Mouse (Mus musculus) urinary bladder, adult 2 months (tissue): ENCODE results near the gene Mia. TPM values are rescaled to one million over a fixed set of nuclear protein-coding genes. Genes with fewer than 3 reads are reported as not detected.

Source experiments
- DNase-seq: peaks from one replicate; pipeline ENCODE4 v3.0.0; 2022; ENCODE audit warnings: low spot score
- polyA plus RNA-seq: library from polyadenylated mRNA; depleted of rRNA; stranded (reverse); fragments of >200 nt; gene quantifications from 2 replicates; pipeline ENCODE4 v1.2.3, GENCODE M21; 2012

Mia gene
- polyA plus RNA-seq, 1 experiment, result 0.23 TPM

DNA sequence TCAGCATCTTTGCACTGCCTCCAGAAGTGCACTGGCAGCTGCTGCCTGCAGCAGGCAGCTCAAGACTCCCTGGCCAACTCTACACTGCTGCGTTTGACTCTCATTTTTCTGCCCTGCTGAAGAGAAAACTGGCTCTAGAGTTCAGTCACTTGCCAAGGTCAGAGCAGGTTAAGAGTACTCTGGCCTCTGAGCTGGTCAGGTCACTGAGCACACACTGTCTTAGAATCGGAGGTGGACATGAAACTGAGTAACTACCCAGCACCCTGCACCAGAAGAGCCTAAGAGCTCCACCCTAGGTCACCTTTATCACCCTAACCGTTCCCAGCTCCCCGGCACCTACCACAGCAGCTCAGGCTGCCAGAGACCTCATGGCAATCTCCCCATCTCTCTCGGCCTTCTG, 5.0 kb upstream of the Mia start:
- DNase-seq, result no peak

DNA sequence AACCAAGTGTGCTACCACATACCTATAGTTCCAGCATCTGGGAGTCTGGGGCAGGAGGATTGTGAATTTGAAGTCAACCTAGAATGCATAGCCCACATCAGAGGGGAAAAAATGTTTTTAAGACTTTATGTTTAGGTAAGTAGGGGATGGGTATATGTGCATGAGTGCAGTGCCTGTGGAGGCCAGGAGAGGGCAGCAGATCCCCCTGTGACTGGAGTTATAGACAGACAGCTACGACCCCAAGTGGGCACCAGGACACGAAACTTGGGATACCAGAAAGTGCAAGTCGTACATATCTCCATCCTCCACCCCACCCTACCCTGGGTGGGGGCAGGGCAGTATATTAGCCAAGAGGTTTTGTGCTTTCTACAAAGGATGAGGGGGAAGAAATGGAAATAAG, 4.0 kb upstream of the Mia start:
- no peak for DNase-seq

DNA sequence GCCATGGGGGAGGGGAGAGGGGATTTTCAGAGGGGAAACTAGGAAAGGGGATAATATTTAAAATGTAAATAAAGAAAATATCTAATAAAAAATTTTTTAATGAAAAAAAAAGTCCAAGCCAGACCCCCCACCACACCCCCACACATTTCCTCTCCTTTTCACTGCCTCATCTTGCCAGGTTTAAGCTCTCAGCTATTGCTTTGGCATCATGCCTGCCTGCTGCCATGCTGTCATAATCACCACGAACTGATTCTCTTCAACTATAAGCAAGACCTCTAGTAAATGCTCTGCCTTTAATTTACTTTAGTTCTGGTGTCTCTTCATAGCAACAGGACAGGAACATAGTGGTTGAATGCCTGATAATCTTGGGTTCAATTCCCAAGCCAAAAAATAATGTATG, 1.5 kb upstream of the Mia start:
- DNase-seq, result no peak

DNA sequence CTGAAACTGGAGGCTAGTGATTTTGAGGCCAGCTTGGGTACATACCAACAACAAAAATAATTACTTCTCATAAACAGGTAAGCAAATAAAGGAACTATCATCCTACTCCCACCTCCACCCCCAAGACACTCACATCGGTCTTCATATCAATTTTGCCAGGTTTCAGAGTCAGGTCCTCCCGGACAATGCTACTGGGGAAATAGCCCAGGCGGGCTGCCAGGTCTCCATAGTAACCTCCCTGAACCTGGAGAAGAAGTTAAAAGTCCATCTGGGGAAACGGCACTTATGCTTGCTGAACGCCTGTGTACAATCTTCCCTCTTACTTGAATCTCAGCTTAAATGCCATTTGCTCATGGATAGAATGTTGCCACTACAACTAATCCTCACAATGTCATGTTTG, 921 bp downstream of the Mia start:
- DNase-seq, result no peak

DNA sequence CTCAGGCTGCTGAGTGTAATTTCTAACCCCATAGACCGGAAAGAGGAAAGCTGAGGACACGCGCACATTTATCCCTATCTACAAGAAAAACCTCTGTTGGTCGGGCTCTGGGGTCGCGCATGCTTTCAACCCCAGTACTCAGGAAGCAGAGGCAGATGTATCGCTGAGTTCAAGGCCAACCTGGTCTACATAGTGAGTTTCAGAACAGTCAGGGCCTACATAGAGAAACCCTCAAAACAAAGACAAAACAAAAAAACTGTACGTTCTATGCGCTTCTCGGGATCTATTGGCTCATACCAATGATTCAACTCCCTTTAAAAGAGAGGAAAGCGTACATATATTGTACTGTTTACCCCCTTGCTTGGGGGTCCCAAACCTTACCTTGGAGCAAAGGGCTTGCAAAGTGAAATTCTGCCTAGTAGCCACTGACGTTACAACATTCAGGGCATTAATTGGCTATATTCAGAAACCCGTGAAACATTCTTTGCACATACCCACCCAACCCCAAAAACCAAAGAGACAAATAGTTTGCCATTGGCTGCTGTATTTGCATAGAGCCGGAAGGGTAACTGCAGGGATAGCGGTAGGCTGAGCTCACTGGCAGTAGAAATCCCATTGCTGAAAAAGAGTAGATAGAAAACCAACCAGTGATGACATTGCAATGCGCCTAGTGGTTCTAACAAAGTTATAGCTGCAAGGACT, 1.6 kb downstream of the Mia start:
- no peak for DNase-seq

DNA sequence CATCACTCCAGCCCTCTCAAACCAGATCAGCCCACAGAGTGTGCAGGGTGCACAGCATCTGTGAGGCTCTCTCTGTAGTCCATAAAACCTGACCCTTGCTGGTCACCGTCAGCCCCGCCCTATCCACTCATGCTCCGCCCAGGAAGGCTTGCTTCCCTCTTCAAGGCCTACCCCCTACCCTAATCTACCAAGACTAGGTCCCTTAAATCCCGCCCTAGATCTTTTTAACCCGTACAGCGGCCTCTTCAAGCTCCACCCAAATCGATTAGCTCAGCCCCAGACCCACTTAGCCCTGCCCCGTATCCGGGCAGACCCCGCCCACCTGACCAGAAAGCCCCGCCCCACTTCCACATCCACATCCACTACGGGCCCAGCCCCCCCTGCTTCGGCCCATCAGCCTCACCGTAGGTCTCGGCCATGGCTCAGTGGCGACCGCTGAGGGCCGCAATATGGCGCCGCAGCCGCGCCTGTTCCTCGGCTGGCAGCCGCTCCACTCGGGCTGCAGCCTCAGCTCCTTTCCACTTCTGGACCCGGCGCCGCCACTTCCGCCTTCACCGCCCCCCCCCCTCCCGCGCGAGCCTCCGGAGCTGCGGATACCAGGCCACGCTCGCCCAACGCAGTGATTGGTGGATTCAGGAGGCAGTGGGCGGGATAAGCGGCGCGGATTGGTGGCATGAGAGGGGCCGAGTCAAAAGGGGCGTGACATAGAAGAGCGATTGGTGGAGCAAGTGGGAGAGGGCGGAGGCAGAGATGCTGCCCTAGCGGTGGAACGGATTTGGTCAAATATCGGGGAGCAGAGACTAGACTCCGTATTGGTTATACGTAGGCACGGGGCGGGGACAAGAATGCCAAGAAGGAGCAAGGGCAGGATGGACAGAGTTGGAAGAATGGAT, 2.4 kb downstream of the Mia start, which contains the start of gene Rab4b:
Gene Rab4b, minus strand, starts transcription at position 573 of the 893 bp plus-strand sequence.
- DNase-seq, result peak; percentile 86

DNA sequence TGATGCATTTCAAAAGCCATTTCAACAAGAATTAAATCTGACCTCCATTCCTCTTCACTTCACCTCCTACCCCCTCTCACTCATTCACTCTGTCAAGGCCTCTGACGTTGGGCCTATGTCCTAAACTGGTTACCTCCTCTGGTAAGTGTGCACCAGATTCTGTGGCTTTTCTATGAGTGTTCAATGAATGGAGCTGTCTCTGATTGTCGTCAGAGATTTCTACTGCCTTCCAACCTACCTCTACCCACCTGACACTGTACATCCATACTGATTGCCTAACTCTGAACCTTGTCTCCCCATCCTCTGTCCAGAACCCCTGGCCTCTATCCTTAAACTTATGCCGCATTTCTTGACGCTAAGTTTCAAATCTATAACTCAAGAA, 3.0 kb downstream of the Mia start:
- no peak for DNase-seq

DNA sequence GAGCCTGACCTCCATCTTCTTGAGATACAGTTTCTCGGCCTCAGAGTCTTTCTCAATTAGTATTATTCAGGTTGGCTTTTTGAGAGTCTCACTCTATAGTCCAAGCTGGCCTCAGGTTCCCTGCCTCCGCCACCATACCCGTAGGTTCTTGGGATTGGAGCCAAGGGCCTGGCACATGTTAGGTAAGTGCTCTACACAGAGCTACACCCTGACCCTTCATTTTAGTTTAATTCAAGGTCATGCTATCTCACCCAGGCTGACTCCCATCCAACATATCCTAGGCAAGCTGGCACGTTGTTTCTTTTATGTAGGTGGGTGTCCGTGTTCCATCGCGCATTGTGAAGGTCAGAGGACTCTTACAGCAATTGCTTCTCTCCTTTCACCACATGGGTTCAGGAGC, 6.1 kb downstream of the Mia start:
- DNase-seq, result no peak

DNA sequence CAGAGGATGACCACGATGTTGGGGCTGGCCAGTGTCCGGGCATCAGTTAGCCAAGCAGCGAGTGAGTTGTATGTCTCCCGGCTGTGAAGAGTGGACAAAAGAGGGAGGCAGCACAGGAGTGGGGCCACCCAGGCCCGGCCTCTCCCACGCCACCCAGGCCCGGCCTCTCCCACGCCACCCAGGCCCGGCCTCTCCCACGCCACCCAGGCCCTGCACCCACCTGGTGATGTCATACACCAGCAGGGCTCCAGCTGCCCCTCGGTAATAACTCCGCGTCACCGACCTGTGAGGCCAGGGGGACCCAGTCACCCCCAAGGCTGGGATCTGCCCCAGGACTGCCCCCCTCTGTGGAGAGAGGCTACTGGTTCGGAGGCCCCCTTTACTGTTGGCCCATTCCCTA, 6.5 kb downstream of the Mia start:
- DNase-seq, result no peak

DNA sequence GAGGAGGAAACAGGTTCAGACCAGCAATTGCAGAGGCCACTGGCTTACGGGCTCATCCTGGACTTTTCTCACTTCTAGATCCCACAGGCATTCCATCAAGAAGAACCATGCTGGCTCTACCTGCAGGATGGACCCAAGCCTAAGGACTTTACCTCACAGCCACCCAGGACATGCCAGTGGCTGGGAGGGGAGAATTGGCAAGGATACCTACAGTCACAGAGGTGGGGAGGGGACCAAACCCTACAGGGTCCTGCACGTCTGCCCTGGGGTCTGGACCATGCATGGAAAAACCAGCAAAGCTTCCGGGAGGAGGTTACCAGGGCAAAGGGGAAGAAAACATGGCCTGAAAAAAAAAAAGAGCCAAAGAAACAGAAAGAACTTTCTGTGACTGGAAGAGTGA, 10.0 kb downstream of the Mia start:
- no peak for DNase-seq

DNA sequence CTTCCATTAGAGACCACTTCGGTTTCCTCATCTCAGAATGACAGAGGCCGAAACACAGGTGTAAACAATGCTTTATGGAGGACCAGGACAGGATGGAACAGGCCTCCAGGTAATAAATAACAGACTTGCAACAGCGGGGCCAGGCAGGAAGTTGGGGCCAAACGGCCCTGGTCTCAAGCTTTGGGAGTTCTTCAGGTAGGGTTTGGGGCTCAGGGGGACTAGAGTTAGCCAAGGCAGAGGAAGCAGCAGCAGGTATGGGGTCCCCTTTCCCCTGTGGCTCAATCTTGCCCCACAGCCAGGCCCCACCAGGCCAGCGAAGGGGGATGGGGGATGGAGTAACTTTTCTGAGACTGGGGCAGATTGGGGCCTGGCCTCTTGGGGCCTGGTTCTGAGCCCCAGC, 12.6 kb downstream of the Mia start:
- DNase-seq, result no peak

DNA sequence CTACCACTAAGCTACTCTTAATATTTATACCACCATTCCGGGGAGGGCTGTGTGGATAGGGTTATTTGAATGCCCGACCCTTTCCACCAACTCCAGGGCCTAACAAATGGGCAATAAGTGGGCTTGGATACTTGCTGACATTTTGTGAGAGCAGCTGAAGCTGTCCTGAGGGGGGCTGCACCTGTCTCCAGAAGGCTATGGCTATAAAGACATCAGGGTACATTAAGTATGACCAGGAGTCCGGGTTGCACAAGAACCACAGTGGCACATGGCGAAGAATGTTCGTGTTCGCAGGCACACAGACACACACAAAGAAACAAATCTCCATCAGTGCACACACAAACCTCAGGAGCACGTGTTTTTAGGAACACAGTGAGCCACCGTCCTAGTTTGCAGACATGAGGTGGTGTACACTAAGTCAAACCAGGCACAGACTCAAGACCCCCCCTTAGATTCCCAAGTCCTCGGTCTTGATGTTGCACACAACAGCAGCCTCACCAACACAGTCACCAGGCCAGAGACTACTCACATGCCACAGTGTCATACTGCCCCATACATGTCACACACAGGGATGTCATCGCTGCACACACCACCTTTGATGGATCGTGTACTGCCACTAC, 13.4 kb downstream of the Mia start:
- DNase-seq, result no peak

DNA sequence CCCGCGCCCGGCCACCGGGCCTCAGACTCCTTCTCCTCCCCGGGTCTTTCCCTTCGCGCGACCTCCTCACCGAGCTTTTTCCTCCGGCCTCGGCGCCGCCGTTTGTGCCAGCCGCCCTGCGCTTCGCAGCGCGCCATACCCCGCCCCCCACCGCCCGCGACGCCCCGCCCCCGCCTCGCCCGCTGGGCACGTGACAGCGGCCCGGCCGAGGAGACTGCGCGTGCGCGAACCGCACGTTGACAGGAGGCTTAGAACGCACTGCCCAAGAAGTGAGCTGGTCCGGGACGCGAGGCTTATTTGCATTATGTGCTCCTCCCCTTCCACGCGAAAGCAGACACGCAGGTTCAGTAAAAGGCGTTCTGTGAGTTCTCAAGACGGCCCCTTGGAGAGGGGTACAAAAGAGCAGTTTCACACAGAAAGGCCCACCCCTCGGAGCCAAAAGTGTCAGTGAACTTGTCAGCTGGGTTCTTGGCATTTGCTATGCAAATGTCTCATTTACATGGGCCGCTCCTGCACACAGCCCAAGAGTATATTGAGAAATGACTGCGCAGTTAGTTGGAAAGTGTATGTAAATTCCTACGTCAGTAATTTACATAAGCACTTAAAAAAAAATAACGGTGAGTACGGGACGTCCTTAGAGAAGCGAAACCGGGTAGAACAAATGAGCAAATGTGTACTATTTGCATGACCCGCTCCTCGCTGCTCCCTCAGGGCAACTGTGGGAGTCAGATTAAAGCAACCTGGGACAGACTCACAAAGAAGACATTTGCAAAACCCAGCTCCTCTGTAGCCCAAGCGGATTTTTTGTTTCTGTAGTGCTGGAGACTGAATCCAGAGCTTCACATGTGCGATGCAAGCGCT, 14.1 kb downstream of the Mia start, which contains the start of gene Egln2:
Gene Egln2, minus strand, starts transcription at position 189 of the 861 bp plus-strand sequence.
- peak; percentile 93 for DNase-seq

DNA sequence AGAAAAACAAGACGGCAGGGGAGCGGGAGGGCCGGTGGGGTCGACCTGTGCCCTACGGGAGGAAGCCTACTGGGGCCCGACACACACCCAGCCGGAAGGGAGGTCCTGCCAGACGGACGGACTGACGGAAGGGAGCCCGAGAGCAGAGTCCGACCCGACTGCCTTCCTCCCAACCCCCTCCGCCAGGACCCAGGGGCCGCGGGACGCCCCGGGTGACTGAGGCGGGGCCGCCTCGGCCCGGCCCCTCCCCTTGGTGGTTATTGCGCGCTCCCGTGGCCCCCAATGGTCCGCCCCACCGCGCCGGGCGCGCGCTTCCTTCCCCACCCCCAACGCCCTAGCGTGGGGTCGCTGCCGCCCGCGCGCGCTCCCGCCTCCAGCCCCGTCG, 14.7 kb downstream of the Mia start:
- peak; percentile 86 for DNase-seq

DNA sequence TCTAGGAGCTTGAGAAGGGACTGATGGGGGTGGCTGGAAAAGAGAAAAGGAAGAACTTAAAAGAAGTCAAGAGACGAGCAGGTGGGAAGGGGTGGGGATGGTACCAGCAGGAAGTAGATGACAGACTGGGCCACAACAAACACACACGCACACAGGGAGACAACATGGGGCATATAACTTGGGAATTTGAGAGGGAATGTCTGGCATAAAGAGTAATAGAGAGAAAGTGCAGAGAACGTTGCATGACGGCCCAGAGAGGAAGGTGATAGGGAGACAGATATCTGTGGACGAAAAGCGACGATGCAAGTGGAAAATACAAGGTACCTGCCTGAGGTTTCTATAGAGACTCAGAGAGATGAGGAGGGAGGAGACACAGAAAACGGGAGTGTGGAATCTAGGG, 15.3 kb downstream of the Mia start:
- no peak for DNase-seq

DNA sequence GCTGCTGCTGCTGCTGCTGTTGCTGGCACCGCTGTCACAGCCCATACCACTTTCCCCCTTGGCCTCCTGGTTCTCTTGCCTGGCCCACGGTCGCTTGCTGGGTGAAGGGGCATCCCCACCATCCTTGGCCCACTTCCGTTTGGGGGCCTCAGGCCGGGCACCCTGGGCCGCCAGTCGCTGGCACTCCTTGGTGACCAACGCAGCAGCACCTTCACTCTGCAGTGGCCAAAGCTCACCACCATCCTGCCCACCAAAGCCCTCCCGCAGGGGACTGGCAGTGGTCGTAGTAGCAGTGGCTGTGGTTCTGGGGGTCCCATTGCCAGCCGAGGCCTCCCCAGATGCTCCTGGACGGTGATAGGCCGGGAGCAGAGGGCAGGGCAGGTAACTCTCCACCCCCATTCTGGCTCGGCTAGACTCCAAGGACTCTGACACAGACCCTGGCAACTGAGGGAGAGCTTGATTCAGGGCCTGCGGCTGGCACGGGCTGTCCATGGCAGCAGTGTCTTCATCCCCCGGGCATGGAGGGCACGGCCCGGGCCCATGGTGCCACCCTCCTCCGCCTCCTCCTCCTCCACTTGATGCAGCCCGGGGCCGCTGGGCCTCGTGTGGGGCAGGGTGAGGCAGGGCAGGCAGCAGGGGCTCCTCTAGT, 15.8 kb downstream of the Mia start:
- no peak for DNase-seq

DNA sequence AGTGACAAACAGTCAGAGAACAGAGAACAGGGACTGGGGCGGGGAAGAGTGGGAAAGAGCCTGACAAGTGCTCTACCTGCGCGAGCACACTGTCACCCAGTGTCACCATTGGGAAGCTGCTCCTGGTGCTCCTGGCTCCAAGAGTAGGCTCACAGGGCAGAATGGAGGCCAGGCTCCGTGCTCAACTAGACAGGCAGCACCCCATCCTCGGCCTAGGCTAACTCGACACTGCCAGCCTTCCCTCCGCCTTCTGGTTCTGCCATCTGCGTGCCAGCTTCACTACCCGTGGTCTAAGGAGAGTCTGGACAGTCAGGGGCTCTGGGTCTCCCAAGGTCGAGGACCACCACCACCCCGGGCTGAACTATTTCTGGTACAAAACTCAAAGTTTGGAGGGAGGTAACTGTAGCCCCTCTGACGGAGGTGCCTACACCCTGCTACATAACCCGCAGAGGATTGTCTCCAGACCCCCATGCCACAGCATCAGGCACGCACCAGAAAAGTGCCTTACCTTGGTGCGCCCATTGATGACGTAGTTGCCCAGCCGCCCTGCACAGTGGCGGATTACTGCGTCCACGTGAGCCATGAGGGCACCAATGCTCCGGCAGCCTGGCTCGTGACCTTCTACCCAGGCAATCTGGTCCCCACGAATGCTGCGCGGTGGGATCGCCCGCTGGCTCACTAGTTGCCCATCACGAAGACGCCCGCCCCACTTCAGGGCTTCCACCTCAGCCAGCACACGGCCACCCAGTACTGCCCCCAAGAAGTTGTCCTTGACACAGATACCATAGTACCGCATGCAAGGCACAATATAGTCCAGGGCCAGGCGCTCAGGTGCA, 16.6 kb downstream of the Mia start:
- no peak for DNase-seq

DNA sequence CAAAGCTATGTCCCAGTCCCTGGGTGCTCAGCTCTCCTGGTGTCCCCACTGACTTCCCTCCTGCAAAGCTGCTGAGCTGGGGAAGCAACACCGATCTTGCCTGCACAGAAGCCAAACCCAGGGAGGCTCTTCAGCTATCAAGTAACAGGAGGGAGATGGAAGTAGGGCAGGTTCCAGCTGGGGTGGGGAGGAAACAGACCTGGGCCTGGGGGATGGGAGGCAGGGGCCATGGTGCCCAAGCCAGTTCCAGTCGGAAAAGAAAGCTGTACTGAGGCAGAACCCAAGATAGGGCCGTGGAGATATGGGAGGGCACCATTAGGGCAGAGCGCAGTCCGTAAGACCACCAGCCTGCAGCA, 17.5 kb downstream of the Mia start:
- DNase-seq, result no peak

DNA sequence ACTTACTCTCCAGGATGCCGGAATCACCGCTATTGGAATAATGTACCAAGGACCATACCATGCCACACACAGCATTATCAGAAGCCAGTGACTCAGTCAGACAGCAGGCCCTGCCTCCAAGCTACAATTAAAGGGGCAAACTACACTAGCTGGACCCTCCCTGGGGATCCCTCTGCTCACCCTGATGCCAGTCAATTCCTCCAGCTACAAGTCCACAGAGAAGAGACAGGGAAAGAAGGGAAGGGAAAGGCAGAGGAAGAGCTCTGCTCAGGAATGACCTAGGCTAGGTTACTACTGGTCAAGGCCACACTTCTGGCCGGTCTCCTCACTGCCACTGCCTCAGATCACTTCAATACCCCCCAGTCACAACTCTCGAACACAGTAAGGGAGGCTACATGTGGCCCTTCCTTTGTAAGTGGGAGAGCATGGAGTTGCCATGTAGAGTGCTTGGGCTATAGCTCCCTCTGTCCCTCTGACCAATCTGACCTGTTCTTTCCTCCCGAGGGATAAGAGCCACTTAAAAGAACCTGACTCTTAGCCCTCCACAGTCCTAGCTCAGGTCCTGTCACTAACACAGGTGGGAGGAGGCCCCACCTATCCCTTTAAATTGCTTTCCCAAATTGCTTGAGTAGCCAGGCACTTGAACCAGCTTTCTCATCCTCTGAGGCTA, 18.0 kb downstream of the Mia start:
- DNase-seq, result no peak

DNA sequence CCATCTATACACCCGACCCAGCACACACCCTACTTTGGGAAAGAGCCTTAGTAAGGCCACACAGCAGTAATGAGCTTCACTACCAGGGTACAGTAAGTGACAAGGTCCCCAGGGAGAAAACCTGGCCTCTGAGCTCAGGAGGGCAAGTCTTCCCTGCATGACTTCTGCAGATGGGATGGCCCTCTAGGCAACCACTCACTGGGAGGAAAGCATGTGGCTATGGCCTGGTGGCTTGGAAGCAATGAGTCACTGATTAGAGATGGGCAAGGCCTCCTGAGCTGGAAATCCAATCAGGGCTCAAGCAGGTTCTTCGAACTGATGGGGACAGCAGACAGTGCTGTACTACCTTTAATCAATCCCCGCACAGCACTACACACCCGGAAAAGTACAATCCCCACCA, 19.2 kb downstream of the Mia start:
- no peak for DNase-seq
